Mouse (Mus musculus) midbrain, embryonic 14.5 days (tissue): ENCODE data around the gene Asz1. TPM values are rescaled to one million over a fixed set of nuclear protein-coding genes. Genes with fewer than 3 reads are reported as not detected.

ENCODE experiments used
- ATAC-seq: fragments of 200-750 bp; cut with Nextera tagmentation; 2 replicates; pipeline ENCODE4 v1.8.0; 2017; ENCODE audit warnings: moderate number of reproducible peaks, moderate library complexity; ENCODE audit not compliant: low FRiP score, low TSS enrichment
- DNase-seq: peaks from one replicate; pipeline ENCODE4 v3.0.0-alpha.2; 2015
- H3K27ac ChIP-seq: fragments of 300-500 bp; sonication (generic); replicated peaks from 2 replicates; pipeline ENCODE4 v1.5.1; 2014; ENCODE audit warnings: mild to moderate bottlenecking, low read depth, low read length, moderate library complexity
- H3K27me3 ChIP-seq: fragments of 300-500 bp; sonication (generic); 2 replicates; pipeline ENCODE4 v1.6.1; 2014; ENCODE audit warnings: low read length, control low read depth, mixed read lengths; ENCODE audit not compliant: control insufficient read depth, insufficient read depth
- H3K36me3 ChIP-seq: fragments of 300-500 bp; sonication (generic); 2 replicates; pipeline ENCODE4 v1.6.1; 2014; ENCODE audit warnings: low read length, control low read depth; ENCODE audit not compliant: control insufficient read depth, insufficient read depth
- H3K4me1 ChIP-seq: fragments of 300-500 bp; sonication (generic); 2 replicates; pipeline ENCODE4 v1.6.1; 2014; ENCODE audit warnings: mild to moderate bottlenecking, antibody characterized with exemption, low read length, control low read depth; ENCODE audit not compliant: control insufficient read depth, insufficient read depth
- H3K4me2 ChIP-seq: fragments of 300-500 bp; sonication (generic); 2 replicates; pipeline ENCODE4 v1.6.1; 2014; ENCODE audit warnings: mild to moderate bottlenecking, low read length, moderate library complexity
- H3K4me3 ChIP-seq: fragments of 300-500 bp; sonication (generic); replicated peaks from 2 replicates; pipeline ENCODE4 v1.5.1; 2014; ENCODE audit warnings: low read depth, low read length
- H3K9ac ChIP-seq: fragments of 300-500 bp; sonication (generic); replicated peaks from 2 replicates; pipeline ENCODE4 v1.6.1; 2014; ENCODE audit warnings: mild to moderate bottlenecking, low read length, moderate library complexity
- H3K9me3 ChIP-seq: fragments of 300-500 bp; sonication (generic); 2 replicates; pipeline ENCODE4 v1.6.1; 2016; ENCODE audit warnings: low read length, control low read depth, mixed read lengths; ENCODE audit not compliant: control insufficient read depth
- WGBS: fragments of 180-500 bp; shearing (Covaris S2); extraction: QIAGEN DNeasy Blood & Tissue Kit; methylation state at CpG from one replicate; pipeline ENCODE4 v1.1.7; 2014; 5-methylcytosine and 5-hydroxymethylcytosine counted together
- polyA plus RNA-seq: library from polyadenylated mRNA; unstranded; fragments of >200 nt; fragmentation: Nextera tagmentation; extraction: Ambion mirVana; gene quantifications from 2 replicates; pipeline ENCODE4 v1.2.1, GENCODE M21; 2014

Gene Asz1
- polyA plus RNA-seq, 1 experiment from 2014 or later, result not detected

- DNase-seq (peak; percentile 58), ATAC-seq (peak; percentile 25; the same call in 1 of the 2 replicates)
- peak within 1 kb of the TSS; percentile 92 for H3K4me2 ChIP-seq
- peaks cover 39% of the 10 kb centered on the region for H3K27me3 ChIP-seq
- no peaks in the 10 kb centered on the region for H3K9me3 ChIP-seq
- H3K4me3 ChIP-seq, result peak within 1 kb of the TSS; percentile 49
- peaks cover 17% of the 10 kb centered on the region for H3K4me1 ChIP-seq
- H3K9ac ChIP-seq, result peak within 1 kb of the TSS; percentile 47
- no peak within 1 kb of the TSS for H3K27ac ChIP-seq
- under 1% methylated on average over 47 of the region's 47 CpGs for WGBS
- H3K36me3 ChIP-seq, result no peaks in the 10 kb centered on the region
Observed at GRCm38 (mm10) chr6:18029746-18030656, 78.9 kb downstream of the Asz1 start, which contains the start of gene Wnt2. Gene Wnt2, minus strand, starts transcription at chr6:18030585.

DNA sequence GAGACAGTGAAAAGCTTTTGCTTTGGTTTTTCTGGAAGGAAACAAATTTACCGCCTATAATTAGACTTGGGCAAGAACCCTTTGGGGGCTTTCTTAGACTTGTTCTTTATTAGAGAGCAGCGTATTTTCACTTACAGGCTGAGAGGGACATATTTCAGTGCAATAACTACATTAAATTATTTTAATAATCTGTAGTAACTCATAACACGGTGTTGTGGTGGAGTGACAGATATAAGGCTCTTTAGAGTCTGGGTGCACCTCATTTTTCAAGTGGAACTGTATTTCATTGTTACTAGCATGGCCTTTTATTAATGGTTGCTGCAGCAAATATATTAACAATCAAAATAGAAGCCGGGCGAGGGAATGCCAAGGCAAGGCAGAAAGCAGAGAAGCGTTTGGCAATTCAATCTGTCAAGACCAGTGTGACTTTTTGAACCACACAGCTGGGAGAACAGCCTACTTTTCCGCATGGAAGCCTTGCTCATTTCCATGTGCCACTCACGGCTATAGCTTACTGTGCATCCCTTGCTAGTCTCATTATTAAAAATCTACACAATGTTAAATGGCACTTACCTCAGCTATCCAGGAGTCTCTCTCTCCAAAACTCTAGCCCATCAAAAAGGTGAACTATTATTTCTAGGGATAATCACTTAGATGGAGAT is 84.6 kb downstream of the Asz1 start:
- H3K9me3 ChIP-seq, result no peaks in the 10 kb centered on the region
- no peak overlapping the region for H3K9ac ChIP-seq
- H3K4me2 ChIP-seq, result no peak overlapping the region
- H3K4me1 ChIP-seq, result no peaks in the 10 kb centered on the region
- no peak overlapping the region for H3K27ac ChIP-seq
- no peak for ATAC-seq
- H3K27me3 ChIP-seq, result peaks cover 4% of the 10 kb centered on the region; the same call in 1 of the 2 replicates
- WGBS, result 75% methylated on average over 8 of the region's 8 CpGs
- no peak for DNase-seq
- no peak overlapping the region for H3K4me3 ChIP-seq
- no peaks in the 10 kb centered on the region for H3K36me3 ChIP-seq

DNA sequence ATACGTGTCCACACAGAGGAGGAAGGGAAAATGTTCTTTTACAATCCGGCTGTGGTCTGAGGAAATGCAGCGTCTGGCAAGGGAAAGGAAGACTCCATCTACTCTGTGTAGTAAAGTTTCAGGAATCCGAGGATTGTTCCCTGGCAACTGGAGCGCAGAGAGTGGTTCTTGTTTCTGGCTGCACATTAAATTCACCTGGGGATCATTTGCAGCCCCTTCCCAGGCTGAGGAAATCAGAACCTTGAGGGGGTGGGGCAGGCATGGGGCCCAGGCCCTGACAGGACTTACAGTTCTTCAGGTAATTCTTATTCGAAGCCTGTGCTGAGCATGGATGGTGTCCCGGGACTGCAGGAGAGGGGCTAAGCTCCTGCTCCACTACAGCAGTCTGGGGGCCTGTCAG is 95.5 kb downstream of the Asz1 start:
- Histone ChIP-seq H3K27me3 (no peaks in the 10 kb centered on the region), H3K4me2 (no peak overlapping the region), H3K27ac (no peak overlapping the region), H3K4me1 (no peaks in the 10 kb centered on the region), H3K9ac (no peak overlapping the region), H3K4me3 (no peak overlapping the region), H3K9me3 (no peaks in the 10 kb centered on the region), H3K36me3 (no peaks in the 10 kb centered on the region)
- WGBS, result 76% methylated on average over 7 of the region's 7 CpGs
- DNase-seq (no peak), ATAC-seq (no peak)

DNA sequence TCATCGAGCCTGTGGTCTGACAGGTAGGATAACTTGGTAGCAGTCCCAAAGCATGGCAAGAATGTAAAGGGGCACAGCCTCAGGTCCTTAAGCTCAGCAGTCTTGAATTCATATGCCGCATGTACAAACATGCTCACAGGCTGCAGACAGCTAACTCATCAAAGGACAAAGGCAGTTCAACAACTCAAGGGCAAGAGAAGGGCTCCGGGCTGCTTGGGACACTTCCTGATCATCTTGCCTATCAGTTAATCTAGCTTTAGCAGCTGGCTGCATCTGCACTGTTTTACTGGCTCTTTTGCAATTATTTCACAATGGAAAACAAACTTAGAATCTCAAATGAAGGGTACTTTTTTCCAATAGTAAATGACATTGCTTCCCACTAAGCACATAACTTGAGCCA is 101.5 kb downstream of the Asz1 start:
- Histone ChIP-seq H3K4me2 (no peak overlapping the region), H3K27me3 (no peaks in the 10 kb centered on the region), H3K27ac (no peak overlapping the region), H3K4me3 (no peak overlapping the region), H3K9ac (no peak overlapping the region), H3K9me3 (no peaks in the 10 kb centered on the region), H3K4me1 (no peaks in the 10 kb centered on the region), H3K36me3 (no peaks in the 10 kb centered on the region)
- WGBS, result 90% methylated on average over 3 of the region's 3 CpGs
- ATAC-seq, result no peak
- no peak for DNase-seq

DNA sequence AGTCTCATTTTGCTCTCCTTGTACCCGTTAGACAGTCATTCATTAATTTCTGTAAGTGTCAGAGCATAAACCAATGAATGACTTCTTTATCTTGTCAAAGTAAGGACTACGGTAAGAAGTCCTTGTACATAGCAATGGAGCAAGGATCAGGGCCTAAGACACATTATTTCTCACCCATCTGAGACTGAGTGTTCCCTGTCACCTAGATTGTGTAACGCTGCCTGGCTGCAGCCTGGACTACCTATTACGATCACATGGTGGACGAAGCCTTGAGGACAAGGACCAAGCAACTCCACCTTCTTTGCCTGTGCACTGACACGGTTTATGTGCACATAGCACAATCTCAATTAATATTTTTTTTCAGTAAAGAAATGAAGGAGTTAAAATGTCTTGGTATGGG is 106.8 kb downstream of the Asz1 start:
- 91% methylated on average over 6 of the region's 6 CpGs for WGBS
- Histone ChIP-seq H3K9ac (no peak overlapping the region), H3K27ac (no peak overlapping the region), H3K27me3 (no peaks in the 10 kb centered on the region), H3K4me2 (no peak overlapping the region), H3K9me3 (no peaks in the 10 kb centered on the region), H3K4me1 (no peaks in the 10 kb centered on the region), H3K36me3 (no peaks in the 10 kb centered on the region), H3K4me3 (no peak overlapping the region)
- ATAC-seq, result no peak
- no peak for DNase-seq

Other genes starting within 250 kb of the Asz1 start
- gene Wnt2, start 78.5 kb downstream of the Asz1 start, polyA plus RNA-seq, result 0.24 and 0.34 TPM in 2 replicates
- 0.70 and 0.98 TPM in 2 replicates for gene Cftr, start 61.6 kb upstream of the Asz1 start, polyA plus RNA-seq